Mouse (Mus musculus): ENCODE measurements around the gene BC017158.

DNA sequence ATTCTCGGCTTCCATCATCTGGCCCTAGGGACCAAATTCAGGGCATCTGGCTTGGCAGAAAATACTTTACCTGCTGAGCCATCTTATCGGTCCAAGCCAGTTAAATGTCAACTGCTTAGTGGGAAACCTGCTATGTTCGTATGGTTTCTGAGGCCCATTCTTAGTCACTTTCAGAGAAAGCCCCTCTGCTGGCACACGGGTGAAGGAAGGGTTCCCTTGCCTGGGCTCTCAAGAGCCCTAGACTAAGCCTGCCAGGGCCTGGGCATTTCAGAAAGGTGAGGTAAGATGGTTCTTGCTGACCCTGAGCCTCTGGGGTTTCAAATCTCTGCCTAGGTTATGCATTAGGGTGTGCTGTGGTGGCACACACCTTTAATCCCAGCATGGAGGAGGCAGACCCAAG lies 52.4 kb downstream of the BC017158 start:
- TF ChIP-seq CTCF (IDR thresholded peaks at IDR 0.05; ENCODE audit: extremely low read depth, insufficient read depth, insufficient read length, insufficient replicate concordance) = no peak
- TF ChIP-seq POLR2A (IDR thresholded peaks at IDR 0.05; ENCODE audit: low read depth, low read length) = no peak
